Mouse (Mus musculus): ENCODE measurements around the gene 0610010K14Rik. TPM values are rescaled to one million over a fixed set of nuclear protein-coding genes. Genes with fewer than 3 reads are reported as not detected.

The 0610010K14Rik gene
- polyA plus RNA-seq, 1 experiment, result 91.7 TPM

DNA sequence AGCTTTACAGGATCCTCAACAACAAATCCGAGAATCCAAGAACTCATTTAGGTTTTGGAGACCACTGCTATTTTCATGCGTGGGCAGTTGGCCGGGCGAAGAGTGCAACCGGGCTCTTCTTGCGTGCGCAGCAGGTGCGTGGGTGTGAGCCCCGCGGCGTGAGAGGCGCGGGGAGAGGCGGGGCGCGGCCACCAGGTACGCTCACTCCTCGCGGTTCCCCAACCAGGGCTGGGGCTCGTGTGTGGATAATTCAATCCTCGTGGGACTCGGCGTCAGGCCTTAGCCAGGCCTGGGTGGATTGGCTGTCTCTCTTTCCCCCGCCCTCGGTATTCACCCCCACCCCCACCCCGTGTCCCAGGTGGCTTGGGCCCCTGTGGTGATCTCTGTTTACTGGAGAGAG, 24.0 kb downstream of the 0610010K14Rik start:
- peaks cover 30% of the 10 kb centered on the region for H3K36me3 ChIP-seq (ENCODE audit: control insufficient read depth, insufficient read depth)
- TF ChIP-seq MYOD1 (IDR thresholded peaks at IDR 0.05; ENCODE audit: control insufficient read depth, insufficient read length, low read depth) (no peak), FOSL1 (IDR thresholded peaks at IDR 0.05; ENCODE audit: insufficient read depth, low read length, poor library complexity, severe bottlenecking) (no peak), MYOG (IDR thresholded peaks at IDR 0.05; ENCODE audit: control insufficient read depth, extremely low read depth, insufficient read length) (no peak), MAX (IDR thresholded peaks at IDR 0.05) (no peak), USF1 (IDR thresholded peaks at IDR 0.05; ENCODE audit: low read depth) (no peak), CTCF (IDR thresholded peaks at IDR 0.05; ENCODE audit: control insufficient read depth, insufficient read depth, insufficient read length) (no peak), CEBPB (IDR thresholded peaks at IDR 0.05; ENCODE audit: low read depth) (no peak)
- H3ac ChIP-seq (ENCODE audit: control insufficient read depth, insufficient read length, low read depth), result peak overlapping the region; percentile 84
- H3K79me2 ChIP-seq (ENCODE audit: control insufficient read depth, insufficient read depth), result peaks cover 56% of the 10 kb centered on the region
- H3K4me3 ChIP-seq (ENCODE audit: insufficient read depth, poor library complexity, severe bottlenecking), result peak overlapping the region; percentile 59
- no peaks in the 10 kb centered on the region for H3K27me3 ChIP-seq (ENCODE audit: control insufficient read depth, insufficient read depth, insufficient read length)
- peaks cover 20% of the 10 kb centered on the region for H3K79me3 ChIP-seq (ENCODE audit: low read depth)

DNA sequence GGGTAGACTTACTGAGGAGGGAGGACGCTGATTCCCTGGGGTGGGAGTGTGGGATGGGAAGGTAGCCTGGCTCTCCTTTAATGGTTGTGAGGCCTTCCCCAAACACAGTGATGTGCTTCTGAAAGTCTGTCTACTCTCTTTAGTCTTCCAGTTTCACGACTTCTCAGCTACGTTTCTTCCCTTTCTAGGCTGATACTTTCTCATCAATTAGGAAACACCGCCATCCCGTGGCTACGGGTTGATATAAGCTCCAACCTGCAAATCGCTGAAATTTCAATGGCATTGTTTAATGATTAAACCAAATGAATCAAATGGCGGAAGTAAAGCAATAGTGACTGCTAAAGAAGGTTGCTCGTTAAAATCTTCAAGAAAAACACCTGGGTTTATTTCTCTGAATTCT, 24.8 kb downstream of the 0610010K14Rik start:
- H3K79me3 ChIP-seq (ENCODE audit: low read depth), result peaks cover 17% of the 10 kb centered on the region
- H3K4me3 ChIP-seq (ENCODE audit: insufficient read depth, poor library complexity, severe bottlenecking), result no peak overlapping the region
- TF ChIP-seq CEBPB (IDR thresholded peaks at IDR 0.05; ENCODE audit: low read depth) (no peak), FOSL1 (IDR thresholded peaks at IDR 0.05; ENCODE audit: insufficient read depth, low read length, poor library complexity, severe bottlenecking) (no peak), CTCF (IDR thresholded peaks at IDR 0.05; ENCODE audit: control insufficient read depth, insufficient read depth, insufficient read length) (no peak), MAX (IDR thresholded peaks at IDR 0.05) (peak; percentile 34)
- peaks cover 47% of the 10 kb centered on the region for H3K79me2 ChIP-seq (ENCODE audit: control insufficient read depth, insufficient read depth)
- peak overlapping the region; percentile 36 for H3ac ChIP-seq (ENCODE audit: control insufficient read depth, insufficient read length, low read depth)
- peaks cover 21% of the 10 kb centered on the region for H3K36me3 ChIP-seq (ENCODE audit: control insufficient read depth, insufficient read depth)
- H3K27me3 ChIP-seq (ENCODE audit: control insufficient read depth, insufficient read depth, insufficient read length), result no peaks in the 10 kb centered on the region

DNA sequence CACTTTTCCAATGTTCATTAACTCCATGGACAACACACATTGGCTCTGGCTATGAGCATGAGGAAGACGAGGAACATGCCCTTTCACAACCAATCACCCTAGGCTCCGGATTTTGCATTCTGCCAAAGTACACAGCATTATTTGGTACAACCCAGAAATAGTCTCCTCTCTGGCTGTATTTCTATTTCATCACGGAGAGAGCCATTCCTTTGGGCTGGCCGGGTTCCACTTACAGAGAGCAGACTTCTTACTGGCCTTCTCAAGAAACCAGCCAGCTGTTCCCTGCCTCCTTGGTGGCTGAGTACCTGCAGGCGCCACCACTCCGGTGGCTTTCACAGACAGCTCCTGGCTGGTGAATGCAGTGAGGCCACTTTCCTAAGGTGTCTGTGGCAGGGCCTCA, 25.3 kb downstream of the 0610010K14Rik start, which contains the start of gene Slc16a11:
Gene Slc16a11 (plus strand): TSS at position 330 of the 400 bp plus-strand sequence.
- Histone ChIP-seq H3K36me3 (ENCODE audit: control insufficient read depth, insufficient read depth) (peaks cover 17% of the 10 kb centered on the region), H3ac (ENCODE audit: control insufficient read depth, insufficient read length, low read depth) (peak within 1 kb of the TSS; percentile 36), H3K79me2 (ENCODE audit: control insufficient read depth, insufficient read depth) (peaks cover 42% of the 10 kb centered on the region), H3K27me3 (ENCODE audit: control insufficient read depth, insufficient read depth, insufficient read length) (no peaks in the 10 kb centered on the region), H3K79me3 (ENCODE audit: low read depth) (peaks cover 15% of the 10 kb centered on the region), H3K4me3 (ENCODE audit: insufficient read depth, poor library complexity, severe bottlenecking) (peak within 1 kb of the TSS; percentile 59)
- no peak for TF ChIP-seq FOSL1 (IDR thresholded peaks at IDR 0.05; ENCODE audit: insufficient read depth, low read length, poor library complexity, severe bottlenecking)
- no peak for TF ChIP-seq MYOD1 (IDR thresholded peaks at IDR 0.05; ENCODE audit: control insufficient read depth, insufficient read length, low read depth)
- TF ChIP-seq CTCF (IDR thresholded peaks at IDR 0.05; ENCODE audit: control insufficient read depth, insufficient read depth, insufficient read length), result no peak
- no peak for TF ChIP-seq MYOG (IDR thresholded peaks at IDR 0.05; ENCODE audit: control insufficient read depth, extremely low read depth, insufficient read length)
- no peak for TF ChIP-seq CEBPB (IDR thresholded peaks at IDR 0.05; ENCODE audit: low read depth)
- TF ChIP-seq USF1 (IDR thresholded peaks at IDR 0.05; ENCODE audit: low read depth), result no peak
- TF ChIP-seq MAX (IDR thresholded peaks at IDR 0.05), result no peak

DNA sequence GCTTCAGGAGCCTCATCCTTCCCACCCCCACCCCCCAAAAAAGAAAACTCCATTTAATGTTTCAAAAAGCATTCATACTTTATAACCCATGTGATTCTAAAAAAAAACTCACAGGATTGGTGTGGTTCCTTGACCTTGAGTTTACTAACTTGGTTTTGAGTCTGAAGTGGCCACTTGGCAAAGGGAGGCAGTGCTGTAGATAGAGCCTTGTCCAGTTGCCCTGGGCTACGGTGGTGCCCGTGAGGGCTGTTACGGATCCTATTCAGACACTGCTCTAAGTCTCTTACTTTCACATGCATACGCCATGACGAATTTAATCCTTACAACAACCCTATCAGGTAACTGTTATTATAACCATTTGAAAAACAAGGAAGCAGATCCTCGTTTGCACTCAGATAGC, 25.7 kb downstream of the 0610010K14Rik start:
- TF ChIP-seq CTCF (IDR thresholded peaks at IDR 0.05; ENCODE audit: control insufficient read depth, insufficient read depth, insufficient read length) (no peak), MYOG (IDR thresholded peaks at IDR 0.05; ENCODE audit: control insufficient read depth, extremely low read depth, insufficient read length) (no peak), MYOD1 (IDR thresholded peaks at IDR 0.05; ENCODE audit: control insufficient read depth, insufficient read length, low read depth) (no peak), CEBPB (IDR thresholded peaks at IDR 0.05; ENCODE audit: low read depth) (no peak), FOSL1 (IDR thresholded peaks at IDR 0.05; ENCODE audit: insufficient read depth, low read length, poor library complexity, severe bottlenecking) (no peak), USF1 (IDR thresholded peaks at IDR 0.05; ENCODE audit: low read depth) (no peak), MAX (IDR thresholded peaks at IDR 0.05) (no peak)
- H3K27me3 ChIP-seq (ENCODE audit: control insufficient read depth, insufficient read depth, insufficient read length), result no peaks in the 10 kb centered on the region

DNA sequence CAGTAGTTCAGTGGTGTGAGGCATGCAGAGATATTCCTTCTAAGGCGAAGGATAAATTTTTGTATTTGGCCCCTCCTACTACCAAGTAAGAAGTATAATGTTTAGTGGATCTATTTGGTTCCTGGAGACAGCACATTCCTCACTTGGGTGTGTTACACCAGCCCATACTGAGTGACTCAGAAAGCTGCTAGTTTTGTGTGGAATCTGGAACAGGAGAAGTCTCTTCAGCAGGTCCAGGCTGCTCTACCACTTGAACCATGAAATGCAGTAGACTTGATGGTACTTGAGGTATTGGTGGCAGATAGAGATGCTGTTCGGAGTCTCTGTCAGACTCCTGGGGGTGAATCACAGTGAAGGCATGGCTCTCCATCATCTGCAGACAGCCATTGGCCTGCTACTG, 27.0 kb downstream of the 0610010K14Rik start:
- Histone ChIP-seq H3K4me3 (ENCODE audit: insufficient read depth, poor library complexity, severe bottlenecking) (no peak overlapping the region), H3ac (ENCODE audit: control insufficient read depth, insufficient read length, low read depth) (no peak overlapping the region), H3K36me3 (ENCODE audit: control insufficient read depth, insufficient read depth) (no peaks in the 10 kb centered on the region), H3K79me2 (ENCODE audit: control insufficient read depth, insufficient read depth) (peaks cover 25% of the 10 kb centered on the region), H3K79me3 (ENCODE audit: low read depth) (peaks cover 4% of the 10 kb centered on the region), H3K27me3 (ENCODE audit: control insufficient read depth, insufficient read depth, insufficient read length) (no peaks in the 10 kb centered on the region)
- TF ChIP-seq MAX (IDR thresholded peaks at IDR 0.05), result peak; percentile 45
- no peak for TF ChIP-seq MYOD1 (IDR thresholded peaks at IDR 0.05; ENCODE audit: control insufficient read depth, insufficient read length, low read depth)

More for the DNA sequence above, 25.7 kb downstream of the 0610010K14Rik start:
- peaks cover 38% of the 10 kb centered on the region for H3K79me2 ChIP-seq (ENCODE audit: control insufficient read depth, insufficient read depth)
- H3K79me3 ChIP-seq (ENCODE audit: low read depth), result peaks cover 14% of the 10 kb centered on the region
- H3K4me3 ChIP-seq (ENCODE audit: insufficient read depth, poor library complexity, severe bottlenecking), result no peak overlapping the region
- H3K36me3 ChIP-seq (ENCODE audit: control insufficient read depth, insufficient read depth), result peaks cover 12% of the 10 kb centered on the region
- H3ac ChIP-seq (ENCODE audit: control insufficient read depth, insufficient read length, low read depth), result no peak overlapping the region

DNA sequence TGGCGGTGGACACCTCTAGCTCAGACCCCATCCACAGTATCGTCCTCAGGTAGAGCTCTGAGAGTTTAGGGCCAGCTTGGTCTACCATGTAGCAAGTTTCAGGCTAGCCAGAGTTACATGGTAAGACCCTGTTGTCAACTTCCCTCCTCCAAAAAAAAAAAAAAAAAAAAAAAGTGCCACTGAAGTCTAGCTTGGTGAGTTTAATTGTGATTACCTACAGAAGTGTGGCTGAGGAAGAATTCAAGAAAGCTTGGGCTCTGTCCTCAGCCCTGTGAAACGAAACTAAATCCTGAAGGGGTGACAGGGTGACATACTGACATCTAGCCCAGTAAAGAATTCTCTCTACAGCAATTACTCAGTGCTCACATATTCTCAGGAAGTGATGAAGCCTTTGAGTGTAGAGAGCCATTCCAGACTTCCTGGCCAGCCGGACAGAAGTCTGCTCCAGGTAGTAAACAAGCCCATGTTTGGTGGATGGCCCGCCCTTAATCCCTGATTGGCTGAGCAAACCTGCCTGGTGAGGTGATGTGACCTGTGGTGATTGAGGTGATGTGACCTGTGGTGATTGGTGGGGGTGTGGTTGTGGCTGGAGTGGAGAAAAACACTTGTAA, 28.8 kb downstream of the 0610010K14Rik start:
- no peaks in the 10 kb centered on the region for H3K27me3 ChIP-seq (ENCODE audit: control insufficient read depth, insufficient read depth, insufficient read length)
- no peaks in the 10 kb centered on the region for H3K79me3 ChIP-seq (ENCODE audit: low read depth)
- peaks cover 7% of the 10 kb centered on the region for H3K79me2 ChIP-seq (ENCODE audit: control insufficient read depth, insufficient read depth)
- H3K36me3 ChIP-seq (ENCODE audit: control insufficient read depth, insufficient read depth), result no peaks in the 10 kb centered on the region
- no peak overlapping the region for H3K4me3 ChIP-seq (ENCODE audit: insufficient read depth, poor library complexity, severe bottlenecking)
- H3ac ChIP-seq (ENCODE audit: control insufficient read depth, insufficient read length, low read depth), result no peak overlapping the region
- TF ChIP-seq CEBPB (IDR thresholded peaks at IDR 0.05; ENCODE audit: low read depth), result no peak
- TF ChIP-seq CTCF (IDR thresholded peaks at IDR 0.05; ENCODE audit: control insufficient read depth, insufficient read depth, insufficient read length), result no peak
- no peak for TF ChIP-seq MAX (IDR thresholded peaks at IDR 0.05)
- TF ChIP-seq USF1 (IDR thresholded peaks at IDR 0.05; ENCODE audit: low read depth), result no peak
- no peak for TF ChIP-seq MYOG (IDR thresholded peaks at IDR 0.05; ENCODE audit: control insufficient read depth, extremely low read depth, insufficient read length)
- no peak for TF ChIP-seq MYOD1 (IDR thresholded peaks at IDR 0.05; ENCODE audit: control insufficient read depth, insufficient read length, low read depth)
- no peak for TF ChIP-seq FOSL1 (IDR thresholded peaks at IDR 0.05; ENCODE audit: insufficient read depth, low read length, poor library complexity, severe bottlenecking)

Measured in C2C12 (cell line).